Comparison of ENCODE assay signal across 17 mouse cellular contexts in the genomic region with DNA sequence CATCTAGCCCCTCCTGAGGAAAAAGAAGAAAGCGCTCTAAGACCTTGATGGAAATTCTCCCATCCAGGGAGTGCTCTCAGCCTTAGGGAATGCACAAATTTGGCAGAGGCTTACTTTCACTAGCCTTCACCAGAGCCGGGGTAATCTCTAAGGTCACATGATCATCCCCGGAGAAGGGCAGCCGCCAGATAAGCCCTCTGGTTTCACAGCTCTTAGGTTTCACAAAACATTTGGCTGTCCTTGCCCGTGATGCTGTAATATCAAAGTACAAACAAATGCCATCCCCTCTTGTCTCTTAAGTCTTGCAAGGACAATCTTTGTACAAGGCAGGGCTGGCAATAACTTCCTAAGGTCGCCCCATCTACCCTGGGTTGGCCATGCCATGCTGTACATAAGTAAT.
DNase-seq lines count a peak whose midpoint lies in the region; ATAC-seq and TF ChIP-seq lines count a peak whose summit lies in the region.
"Had no signal": no experiment of that assay in that cellular context is flagged by ENCODE, and none has a peak within 500 bp of the region (broad histone marks: within the 10 kb centered on the region; RNA-seq: fewer than 3 reads in every experiment).

No protein-coding gene starts in this region.

- TF ChIP-seq CTCF in small intestine, adult 2 months (IDR thresholded peaks at IDR 0.05; ENCODE audit: extremely low read depth, insufficient read length, insufficient replicate concordance, low read depth, low read length), result no peak

- no peak overlapping the region; the same call in 1 of the 2 replicates for H3K27ac ChIP-seq in embryonic facial prominence, embryonic 14.5 days (replicated peaks; ENCODE audit: low read depth, low read length)
- no peak overlapping the region for H3K27ac ChIP-seq in embryonic facial prominence, embryonic 10.5 days (replicated peaks)
- peak overlapping the region; percentile 51 to 59; a peak in 3 of 4 replicates for H3K27ac ChIP-seq in heart, embryonic 14.5 days (replicated peaks in 1 of 2; ENCODE audit: control insufficient read depth in 1 of 2, insufficient read depth in 1 of 2, low read depth in 2 of 2, low read length in 2 of 2)
- H3K27ac ChIP-seq in small intestine, adult 2 months (ENCODE audit: insufficient read depth, low read depth, low read length), result peak overlapping the region; percentile 69
- H3K27ac ChIP-seq: forebrain, embryonic 12.5 days; limb, embryonic 15.5 days had no signal

- no peaks in the 10 kb centered on the region; the same call in 1 of the 2 replicates for H3K27me3 ChIP-seq in embryonic facial prominence, embryonic 14.5 days (replicated peaks; ENCODE audit: control insufficient read depth, insufficient read depth, low read length)
- peaks cover 21% of the 10 kb centered on the region for H3K27me3 ChIP-seq in embryonic facial prominence, embryonic 10.5 days (replicated peaks; ENCODE audit: low read depth, poor library complexity, severe bottlenecking)
- H3K27me3 ChIP-seq in heart, embryonic 14.5 days (ENCODE audit: control insufficient read depth, insufficient read depth, low read length), result no peaks in the 10 kb centered on the region
- H3K27me3 ChIP-seq in small intestine, adult 2 months (ENCODE audit: control insufficient read depth, insufficient read depth, low read length), result no peaks in the 10 kb centered on the region
- H3K27me3 ChIP-seq: limb, embryonic 15.5 days had no signal

- peaks cover 12% of the 10 kb centered on the region; the same call in 1 of the 2 replicates for H3K4me1 ChIP-seq in embryonic facial prominence, embryonic 14.5 days (ENCODE audit: control insufficient read depth, insufficient read depth, low read length)
- H3K4me1 ChIP-seq in embryonic facial prominence, embryonic 10.5 days, result peaks cover 30% of the 10 kb centered on the region
- H3K4me1 ChIP-seq in heart, embryonic 14.5 days (ENCODE audit: control insufficient read depth in 2 of 2, insufficient read depth in 2 of 2, low read length in 2 of 2), result peaks cover 22 to 31% of the 10 kb centered on the region in 2 experiments
- H3K4me1 ChIP-seq in small intestine, adult 2 months (ENCODE audit: control insufficient read depth, insufficient read depth, insufficient read length, low read length), result peaks cover 24% of the 10 kb centered on the region; the same call in 1 of the 2 replicates

- H3K9me3 ChIP-seq in embryonic facial prominence, embryonic 14.5 days (ENCODE audit: control insufficient read depth, low read length), result no peaks in the 10 kb centered on the region
- H3K9me3 ChIP-seq in embryonic facial prominence, embryonic 10.5 days, result no peaks in the 10 kb centered on the region
- no peaks in the 10 kb centered on the region for H3K9me3 ChIP-seq in heart, embryonic 14.5 days (ENCODE audit: control insufficient read depth, low read length)
- H3K9me3 ChIP-seq: forebrain, embryonic 12.5 days; limb, embryonic 15.5 days had no signal

- ATAC-seq in embryonic facial prominence, embryonic 14.5 days (ENCODE audit: low read depth), result peak; percentile 24; the same call in 1 of the 2 replicates
- ATAC-seq in heart, embryonic 14.5 days (ENCODE audit: insufficient number of reproducible peaks, insufficient read depth, low FRiP score, low read depth), result no peak
- ATAC-seq: activated CD4-positive, CD25-positive, alpha-beta regulatory T cell, adult 4 months had no signal

- no peak overlapping the region for H3K4me3 ChIP-seq in embryonic facial prominence, embryonic 14.5 days (ENCODE audit: low read depth, low read length)
- H3K4me3 ChIP-seq in embryonic facial prominence, embryonic 10.5 days, result no peak overlapping the region
- H3K4me3 ChIP-seq in heart, embryonic 14.5 days (ENCODE audit: control insufficient read depth in 1 of 2, insufficient read depth in 1 of 2, low read depth in 1 of 2, low read length in 2 of 2), result no peak overlapping the region
- no peak overlapping the region for H3K4me3 ChIP-seq in small intestine, adult 2 months (ENCODE audit: low read depth, low read length)
- H3K4me3 ChIP-seq: forebrain, embryonic 12.5 days; limb, embryonic 15.5 days had no signal

- DNase-seq in embryonic facial prominence, embryonic 14.5 days (ENCODE audit: low spot score), result peak; percentile 78
- DNase-seq in embryonic facial prominence, embryonic 10.5 days (ENCODE audit: low spot score), result no peak
- peak; percentile 20 for DNase-seq in retina, adult 2 months (ENCODE audit: low read depth, low spot score)
- DNase-seq in retina, embryonic 14.5 days (ENCODE audit: low spot score), result no peak
- no peak for DNase-seq in frontal cortex, adult 2 months (ENCODE audit: extremely low spot score in 1 of 2, low spot score in 1 of 2)
- no peak for DNase-seq in cerebellum, adult 11-12 months
- DNase-seq: gastrocnemius, postnatal 14 days; kidney, postnatal 10 days; lung, postnatal 4 days; right cerebral cortex, adult 18-20 months; thymus, postnatal 36 days had no signal

- 39% methylated on average over 6 of the region's 6 CpGs for WGBS in embryonic facial prominence, embryonic 14.5 days
- WGBS in embryonic facial prominence, embryonic 10.5 days, result 46% methylated on average over 6 of the region's 6 CpGs
- 7% methylated on average over 6 of the region's 6 CpGs for WGBS in heart, embryonic 14.5 days
- 20% methylated on average over 6 of the region's 6 CpGs for WGBS in small intestine, adult 2 months

- no peak overlapping the region for H3K4me2 ChIP-seq in embryonic facial prominence, embryonic 14.5 days (ENCODE audit: low read depth, low read length)
- peak overlapping the region; percentile 31 for H3K4me2 ChIP-seq in heart, embryonic 14.5 days (ENCODE audit: low read length)
- H3K4me2 ChIP-seq: forebrain, embryonic 12.5 days; limb, embryonic 15.5 days had no signal

- H3K36me3 ChIP-seq in embryonic facial prominence, embryonic 14.5 days (ENCODE audit: control insufficient read depth, insufficient read depth, low read length), result no peaks in the 10 kb centered on the region
- no peaks in the 10 kb centered on the region for H3K36me3 ChIP-seq in embryonic facial prominence, embryonic 10.5 days (replicated peaks)
- H3K36me3 ChIP-seq in heart, embryonic 14.5 days (ENCODE audit: control insufficient read depth, insufficient read depth, low read length), result no peaks in the 10 kb centered on the region
- H3K36me3 ChIP-seq in small intestine, adult 2 months (ENCODE audit: control insufficient read depth, insufficient read depth, low read length), result no peaks in the 10 kb centered on the region
- H3K36me3 ChIP-seq: forebrain, embryonic 12.5 days; G1E; limb, embryonic 15.5 days had no signal

- H3K9ac ChIP-seq in embryonic facial prominence, embryonic 14.5 days (ENCODE audit: low read depth, low read length), result no peak overlapping the region
- H3K9ac ChIP-seq in heart, embryonic 14.5 days (ENCODE audit: low read length), result no peak overlapping the region; the same call in 1 of the 2 replicates
- H3K9ac ChIP-seq: forebrain, embryonic 12.5 days; limb, embryonic 15.5 days had no signal

- no peak for TF ChIP-seq POLR2A in small intestine, adult 2 months (IDR thresholded peaks at IDR 0.05; ENCODE audit: low read depth, low read length)

Comparison
In these comparisons a context has a peak if more than half of its experiments do, and no peak if none do; other contexts are left out.
1. DNase-seq: peak in embryonic facial prominence, embryonic 14.5 days (single experiment) and retina, adult 2 months (single experiment); none in embryonic facial prominence, embryonic 10.5 days (single experiment), retina, embryonic 14.5 days (single experiment), frontal cortex, adult 2 months (0 of 2) and cerebellum, adult 11-12 months (single experiment).
2. H3K27ac ChIP-seq: peak in heart, embryonic 14.5 days (2 of 2) and small intestine, adult 2 months (single experiment); none in embryonic facial prominence, embryonic 14.5 days (single experiment) and embryonic facial prominence, embryonic 10.5 days (single experiment).